Mouse (Mus musculus): ENCODE measurements around the gene Bysl.

The Bysl gene

GRCm38 (mm10) chr17:47594183-47594968, 16.9 kb downstream of the Bysl start:
- peak; percentile 23 for DNase-seq (ENCODE audit: low spot score)

GRCm38 (mm10) chr17:47593854-47594182, 17.5 kb downstream of the Bysl start:
- no peak for DNase-seq (ENCODE audit: low spot score)

GRCm38 (mm10) chr17:47593215-47593853, 18.0 kb downstream of the Bysl start:
- peak; percentile 90 for DNase-seq (ENCODE audit: low spot score)

GRCm38 (mm10) chr17:47591073-47591472, 20.2 kb downstream of the Bysl start:
- no peak for DNase-seq (ENCODE audit: low spot score)

- no peak for DNase-seq (ENCODE audit: low spot score)
Measured at GRCm38 (mm10) chr17:47588517-47588916, 22.8 kb downstream of the Bysl start.

- DNase-seq (ENCODE audit: low spot score), result no peak
Measured at GRCm38 (mm10) chr17:47580962-47581361, 30.3 kb downstream of the Bysl start.

GRCm38 (mm10) chr17:47578655-47579054, 32.6 kb downstream of the Bysl start:
- no peak for DNase-seq (ENCODE audit: low spot score)

- DNase-seq (ENCODE audit: low spot score), result no peak
Measured at GRCm38 (mm10) chr17:47574830-47575229, 36.5 kb downstream of the Bysl start.

GRCm38 (mm10) chr17:47574028-47574427, 37.3 kb downstream of the Bysl start:
- no peak for DNase-seq (ENCODE audit: low spot score)

GRCm38 (mm10) chr17:47572436-47572835, 38.9 kb downstream of the Bysl start:
- DNase-seq (ENCODE audit: low spot score), result no peak

- no peak for DNase-seq (ENCODE audit: low spot score)
Measured at GRCm38 (mm10) chr17:47571621-47572020, 39.7 kb downstream of the Bysl start.

GRCm38 (mm10) chr17:47568951-47569527, 42.3 kb downstream of the Bysl start:
- no peak for DNase-seq (ENCODE audit: low spot score)

- no peak for DNase-seq (ENCODE audit: low spot score)
Measured at GRCm38 (mm10) chr17:47568389-47568788, 42.9 kb downstream of the Bysl start.

GRCm38 (mm10) chr17:47567271-47567670, 44.0 kb downstream of the Bysl start:
- DNase-seq (ENCODE audit: low spot score), result no peak

GRCm38 (mm10) chr17:47566133-47566532, 45.2 kb downstream of the Bysl start:
- DNase-seq (ENCODE audit: low spot score), result no peak

GRCm38 (mm10) chr17:47564612-47565011, 46.7 kb downstream of the Bysl start:
- DNase-seq (ENCODE audit: low spot score), result no peak

- DNase-seq (ENCODE audit: low spot score), result no peak
Measured at GRCm38 (mm10) chr17:47562875-47563274, 48.4 kb downstream of the Bysl start.

- no peak for DNase-seq (ENCODE audit: low spot score)
Measured at GRCm38 (mm10) chr17:47559726-47560125, 51.6 kb downstream of the Bysl start.

GRCm38 (mm10) chr17:47557179-47557578, 54.1 kb downstream of the Bysl start:
- no peak for DNase-seq (ENCODE audit: low spot score)

- no peak for DNase-seq (ENCODE audit: low spot score)
Measured at GRCm38 (mm10) chr17:47554621-47555020, 56.7 kb downstream of the Bysl start.

- no peak for DNase-seq (ENCODE audit: low spot score)
Measured at GRCm38 (mm10) chr17:47552994-47553393, 58.3 kb downstream of the Bysl start.

GRCm38 (mm10) chr17:47551049-47551448, 60.2 kb downstream of the Bysl start:
- no peak for DNase-seq (ENCODE audit: low spot score)

Data from T-cell, adult 2 months (primary cell).